Mouse (Mus musculus): ENCODE data around the gene Sox5.

DNA sequence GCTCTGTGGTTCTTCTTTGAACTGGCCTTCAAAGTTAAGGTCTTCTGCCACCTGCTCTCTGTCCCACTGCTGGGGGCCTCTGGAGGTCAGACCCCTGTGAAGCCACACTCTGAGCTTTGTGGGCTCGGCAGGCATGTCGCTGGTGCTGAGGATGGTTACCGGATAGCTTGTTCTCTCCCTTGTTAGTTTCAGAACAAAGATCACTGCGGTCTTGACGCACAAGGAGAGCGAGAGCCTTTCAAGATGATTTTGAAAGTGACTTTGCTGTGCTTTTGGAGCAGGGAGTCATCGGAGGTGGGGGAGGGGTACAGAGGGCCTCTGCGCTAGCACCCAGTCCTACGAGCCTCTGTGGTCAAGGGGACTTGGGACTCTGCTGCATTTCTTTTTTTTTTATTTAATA, 240.5 kb downstream of the Sox5 start:
- TF ChIP-seq CTCF (conservative IDR thresholded peaks at IDR 0.05 in 1 of 2, IDR thresholded peaks at IDR 0.05 in 1 of 2; ENCODE audit: low read depth in 2 of 2, low read length in 2 of 2) (no peak), ZMIZ1 (IDR thresholded peaks at IDR 0.05; ENCODE audit: low read depth, low read length) (no peak), BHLHE40 (IDR thresholded peaks at IDR 0.05; ENCODE audit: low read depth, low read length) (no peak)

All from CH12.LX (cell line).